Mouse (Mus musculus) heart, embryonic 14.5 days (tissue): ENCODE results near the gene Cand2. TPM values are rescaled to one million over a fixed set of nuclear protein-coding genes. Genes with fewer than 3 reads are reported as not detected.

Source experiments
- ATAC-seq: fragments of 200-750 bp; cut with Nextera tagmentation; 2 replicates; pipeline ENCODE4 v1.8.0; 2017; ENCODE audit warnings: low read depth, moderate TSS enrichment; ENCODE audit not compliant: insufficient number of reproducible peaks, insufficient read depth, low FRiP score
- H3K27ac ChIP-seq, 2 experiments: fragments of 200-500 bp in 1 of 2; fragments of 300-500 bp in 1 of 2; sonication (generic) in 1 of 2; replicated peaks in 1 of 2; 2 replicates each; pipeline ENCODE4 v1.5.1; 2012 to 2014; ENCODE audit warnings: low read depth in 2 of 2, low read length in 2 of 2, control low read depth in 1 of 2, mild to moderate bottlenecking in 1 of 2, mixed read lengths in 1 of 2; ENCODE audit not compliant: control insufficient read depth in 1 of 2, insufficient read depth in 1 of 2
- H3K27me3 ChIP-seq: fragments of 300-500 bp; sonication (generic); 2 replicates; pipeline ENCODE4 v1.6.1; 2014; ENCODE audit warnings: mild to moderate bottlenecking, low read length, control low read depth; ENCODE audit not compliant: control insufficient read depth, insufficient read depth
- H3K36me3 ChIP-seq: fragments of 300-500 bp; sonication (generic); 2 replicates; pipeline ENCODE4 v1.6.1; 2014; ENCODE audit warnings: mild to moderate bottlenecking, control low read depth, low read length, mixed read lengths; ENCODE audit not compliant: control insufficient read depth, insufficient read depth
- H3K4me1 ChIP-seq, 2 experiments: fragments of 200-500 bp in 1 of 2; fragments of 300-500 bp in 1 of 2; sonication (generic) in 1 of 2; 2 replicates each; pipeline ENCODE4 v1.6.1; 2012 to 2014; ENCODE audit warnings: low read length in 2 of 2, control low read depth in 1 of 2, mixed read lengths in 1 of 2; ENCODE audit not compliant: control insufficient read depth in 2 of 2, insufficient read depth in 2 of 2
- H3K4me2 ChIP-seq: fragments of 300-500 bp; sonication (generic); 2 replicates; pipeline ENCODE4 v1.6.1; 2014; ENCODE audit warnings: mild to moderate bottlenecking, low read length
- H3K4me3 ChIP-seq, 2 experiments: fragments of 200-500 bp in 1 of 2; fragments of 300-500 bp in 1 of 2; sonication (generic) in 1 of 2; 2 replicates each; pipeline ENCODE4 v1.5.1; 2012 to 2014; ENCODE audit warnings: low read length in 2 of 2, mild to moderate bottlenecking in 2 of 2, control low read depth in 1 of 2, low read depth in 1 of 2, moderate library complexity in 1 of 2; ENCODE audit not compliant: control insufficient read depth in 1 of 2, insufficient read depth in 1 of 2
- H3K9ac ChIP-seq: fragments of 300-500 bp; sonication (generic); 2 replicates; pipeline ENCODE4 v1.6.1; 2014; ENCODE audit warnings: mild to moderate bottlenecking, low read length
- H3K9me3 ChIP-seq: fragments of 300-500 bp; sonication (generic); 2 replicates; pipeline ENCODE4 v1.6.1; 2016; ENCODE audit warnings: low read length, control low read depth; ENCODE audit not compliant: control insufficient read depth
- WGBS: fragments of 180-500 bp; shearing (Covaris S2); extraction: QIAGEN DNeasy Blood & Tissue Kit; methylation state at CpG from one replicate; pipeline ENCODE4 v1.1.7; 2014; 5-methylcytosine and 5-hydroxymethylcytosine counted together
- microRNA-seq: library from miRNA; unstranded; fragments of <30 nt; microRNA quantifications from one replicate; pipeline ENCODE4, GENCODE M21; 2016
- polyA plus RNA-seq: library from polyadenylated mRNA; unstranded; fragments of >200 nt; fragmentation: Nextera tagmentation; extraction: Ambion mirVana; gene quantifications from 2 replicates; pipeline ENCODE4 v1.2.1, GENCODE M21; 2014

The Cand2 gene
- polyA plus RNA-seq, 1 experiment from 2014 or later: 48.3 TPM

DNA sequence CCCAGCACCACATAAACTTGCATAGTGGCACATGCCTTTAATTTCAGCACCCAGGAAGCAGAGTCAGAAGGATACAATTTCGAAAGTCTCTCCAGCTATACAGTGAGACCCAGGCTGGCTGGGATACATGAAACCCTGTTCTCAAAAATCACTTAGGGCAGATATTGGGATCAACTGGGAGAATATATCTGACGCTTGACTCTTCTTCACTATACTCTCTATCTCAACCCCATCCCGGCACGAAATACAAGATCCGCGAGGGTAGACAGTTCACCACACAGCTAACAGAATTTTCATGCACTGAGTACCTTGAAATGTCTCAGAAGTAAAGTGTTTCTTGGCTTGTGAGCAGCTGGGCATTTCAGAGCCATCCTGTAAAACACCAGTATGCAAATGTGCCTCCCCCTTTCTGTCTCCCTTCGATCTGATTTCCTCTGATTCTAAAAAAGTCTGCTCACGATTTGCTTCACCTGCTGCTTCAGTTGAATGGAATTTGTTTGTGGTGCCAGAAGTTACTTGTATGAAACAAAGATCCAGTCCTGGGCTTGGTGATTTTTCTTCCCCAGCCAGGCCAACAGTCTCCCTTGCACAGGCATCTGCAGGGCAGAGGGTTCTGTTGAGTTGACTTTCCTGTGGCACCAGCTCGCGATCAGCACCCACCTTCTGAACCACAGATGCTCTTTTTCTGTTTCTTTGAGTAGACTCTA lies 74.4 kb downstream of the Cand2 start:
- Histone ChIP-seq H3K27me3 (no peaks in the 10 kb centered on the region), H3K4me1 (peaks cover 3 to 16% of the 10 kb centered on the region in 2 experiments), H3K9ac (0 out of 2 replicates have a peak overlapping the region, but pooled peaks have one; percentile 22), H3K27ac (no peak overlapping the region), H3K36me3 (peaks cover 40% of the 10 kb centered on the region), H3K4me3 (no peak overlapping the region), H3K9me3 (no peaks in the 10 kb centered on the region), H3K4me2 (no peak overlapping the region)
- no peak for ATAC-seq
- 93% methylated on average over 10 of the region's 10 CpGs for WGBS

DNA sequence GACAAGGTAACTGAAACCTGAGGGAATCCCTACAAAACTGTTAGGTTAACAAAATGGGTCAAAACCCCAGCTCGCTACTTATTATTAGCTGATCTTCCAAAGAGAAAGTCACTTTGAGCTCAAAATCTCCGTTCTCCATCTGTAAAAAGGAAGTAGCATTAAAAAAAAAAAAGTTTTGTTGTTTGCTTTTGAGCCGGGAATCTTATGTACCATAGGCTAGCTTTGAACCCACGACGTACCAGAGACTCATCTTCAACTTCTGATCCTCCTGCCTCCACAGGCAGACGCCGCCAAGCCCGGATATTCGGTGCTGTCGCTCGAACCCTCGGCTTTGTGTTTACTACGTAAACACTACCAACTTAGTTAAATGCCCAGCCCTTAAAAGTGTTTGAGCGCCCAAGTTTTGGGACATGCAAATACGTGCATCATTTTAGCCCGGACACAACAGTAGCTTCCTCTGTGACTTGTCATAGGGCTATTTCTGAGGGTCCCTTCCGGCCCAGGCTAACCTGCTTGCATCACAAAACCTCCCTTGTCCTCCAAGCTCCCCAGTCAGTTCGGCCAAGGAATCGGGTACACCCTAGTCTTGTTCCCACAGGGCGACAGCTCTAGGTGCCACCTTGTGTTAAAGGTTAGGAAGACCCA lies 78.2 kb downstream of the Cand2 start:
- H3K36me3 ChIP-seq: peaks cover 21% of the 10 kb centered on the region
- no peaks in the 10 kb centered on the region for H3K27me3 ChIP-seq
- no peaks in the 10 kb centered on the region for H3K9me3 ChIP-seq
- peak overlapping the region; percentile 73 for H3K9ac ChIP-seq
- ATAC-seq: no peak
- 5% methylated on average over 20 of the region's 20 CpGs for WGBS
- H3K4me2 ChIP-seq: peak overlapping the region; percentile 76
- peaks cover 8 to 31% of the 10 kb centered on the region in 2 experiments for H3K4me1 ChIP-seq
- H3K27ac ChIP-seq: peak overlapping the region; percentile 80 to 88
- peak overlapping the region; percentile 50 to 70 for H3K4me3 ChIP-seq

DNA sequence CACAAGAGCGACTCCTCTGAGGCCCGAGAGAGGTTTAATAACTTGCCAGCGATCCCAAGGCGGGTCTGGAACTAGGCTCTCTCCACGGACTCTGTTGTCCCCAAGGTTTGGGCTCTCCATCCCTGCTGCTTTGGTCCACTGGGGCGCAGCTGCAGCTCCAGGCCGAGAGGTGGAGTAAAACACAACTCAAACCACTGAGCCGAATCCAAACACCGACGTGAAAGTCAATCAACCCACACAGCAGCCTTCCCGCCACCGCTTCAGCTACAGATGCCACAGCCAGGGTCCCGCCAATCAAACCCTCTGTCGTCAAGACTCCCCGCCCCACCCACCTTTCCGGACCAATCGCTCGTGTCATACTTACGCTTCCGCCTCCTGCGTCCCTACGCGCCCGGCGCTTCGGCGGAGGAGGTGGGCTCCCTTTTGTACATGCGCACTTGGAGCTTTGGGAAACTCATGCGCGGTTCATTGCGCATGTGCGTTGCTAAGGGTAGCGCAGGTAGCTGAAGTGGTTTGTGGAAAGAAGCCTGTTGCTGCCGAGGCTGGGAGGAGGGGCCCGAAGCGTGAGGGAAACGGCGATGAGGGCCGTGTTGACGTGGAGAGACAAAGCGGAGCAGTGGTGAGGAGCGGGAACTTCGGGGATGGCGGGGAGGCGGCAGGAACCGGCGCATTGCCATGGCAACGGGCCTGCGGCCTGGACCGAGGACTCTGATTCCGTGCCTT lies 78.9 kb downstream of the Cand2 start, which contains the start of the genes Mbd4 and Ift122:
Gene Mbd4, minus strand, starts transcription at position 281 of the 723 bp plus-strand sequence.
Gene Ift122, plus strand, starts transcription at position 380 of the 723 bp plus-strand sequence.
- peak; percentile 97 for ATAC-seq
- Histone ChIP-seq H3K4me2 (peak within 1 kb of the TSS; percentile 76), H3K4me3 (peak within 1 kb of the TSS; percentile 53 to 73), H3K27me3 (no peaks in the 10 kb centered on the region), H3K9me3 (no peaks in the 10 kb centered on the region), H3K36me3 (peaks cover 20% of the 10 kb centered on the region), H3K9ac (peak within 1 kb of the TSS; percentile 73), H3K4me1 (peaks cover 10 to 34% of the 10 kb centered on the region in 2 experiments), H3K27ac (peak within 1 kb of the TSS; percentile 84 to 88)
- under 1% methylated on average over 51 of the region's 51 CpGs for WGBS

DNA sequence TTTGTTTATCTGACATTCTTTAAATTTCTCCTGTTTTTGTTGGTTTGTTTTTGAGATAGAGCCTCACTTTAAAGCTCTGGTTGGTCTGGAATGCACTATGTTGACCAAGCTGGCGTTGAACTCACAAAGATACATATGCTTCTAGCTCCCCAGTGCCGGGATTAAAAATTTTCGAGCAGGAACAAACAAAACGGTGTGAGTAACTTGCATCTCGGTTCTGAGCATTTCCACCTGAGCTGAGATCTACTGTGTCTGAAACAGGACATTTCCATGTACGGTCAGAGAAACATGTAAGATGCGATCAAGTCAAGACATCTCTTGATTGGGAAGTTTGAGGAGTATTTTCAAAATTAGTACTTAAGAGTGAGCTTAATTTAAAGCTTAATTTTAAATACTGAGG lies 79.6 kb downstream of the Cand2 start:
- Histone ChIP-seq H3K4me2 (peak overlapping the region; percentile 67), H3K4me1 (peaks cover 10 to 33% of the 10 kb centered on the region in 2 experiments), H3K9me3 (no peaks in the 10 kb centered on the region), H3K27me3 (no peaks in the 10 kb centered on the region), H3K9ac (peak overlapping the region; percentile 70), H3K4me3 (peak overlapping the region; percentile 53 to 73; a peak in 3 of 4 replicates), H3K27ac (peak overlapping the region; percentile 76 to 84), H3K36me3 (peaks cover 12% of the 10 kb centered on the region)
- no peak for ATAC-seq
- WGBS: 46% methylated on average over 7 of the region's 7 CpGs

DNA sequence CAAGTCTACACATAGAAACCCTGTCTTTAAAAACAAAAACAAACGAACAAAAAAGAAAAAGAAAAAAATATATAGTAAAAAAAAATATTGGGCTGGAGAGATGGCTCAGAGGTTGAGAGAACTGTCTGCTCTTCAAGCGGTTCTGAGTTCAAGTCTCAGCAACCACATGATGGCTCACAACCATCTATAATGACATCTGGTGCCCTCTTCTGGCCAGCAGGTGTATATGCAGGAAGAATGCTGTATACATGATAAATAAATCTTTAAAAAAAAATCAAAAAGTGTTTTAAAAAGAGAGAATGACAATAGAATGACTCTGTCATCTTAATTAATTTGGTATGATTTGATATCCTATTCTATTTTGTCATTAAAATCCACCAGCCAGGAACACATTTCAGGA lies 80.1 kb downstream of the Cand2 start:
- Histone ChIP-seq H3K27ac (no peak overlapping the region), H3K4me2 (no peak overlapping the region), H3K36me3 (peaks cover 8% of the 10 kb centered on the region), H3K4me3 (no peak overlapping the region), H3K27me3 (no peaks in the 10 kb centered on the region), H3K9ac (no peak overlapping the region), H3K9me3 (no peaks in the 10 kb centered on the region), H3K4me1 (peaks cover 10 to 37% of the 10 kb centered on the region in 2 experiments)
- ATAC-seq: no peak
- 75% methylated on average over 2 of the region's 2 CpGs for WGBS

Small RNAs within 50 kb of the gene (microRNA-seq; reads per million reads assigned to microRNA genes)
- gene Mir7660: not detected

Other genes with a start within 250 kb of the Cand2 start
- gene Tsen2, start 229.9 kb upstream of the Cand2 start, polyA plus RNA-seq: 16.6 and 20.1 TPM in 2 replicates
- 0.42 TPM in 1 of 2 replicates, not detected in the other for gene Mkrn2os, start 182.0 kb upstream of the Cand2 start, polyA plus RNA-seq
- 26.8 and 29.6 TPM in 2 replicates for gene Mkrn2, start 172.6 kb upstream of the Cand2 start, polyA plus RNA-seq
- 131 and 139 TPM in 2 replicates for gene Raf1, start 97.9 kb upstream of the Cand2 start, polyA plus RNA-seq
- 0.55 and 1.3 TPM in 2 replicates for gene Tmem40, start 12.1 kb upstream of the Cand2 start, polyA plus RNA-seq
- gene Rpl32, start 34.2 kb downstream of the Cand2 start, polyA plus RNA-seq: 1,410 and 1,566 TPM in 2 replicates
- 0.42 and 0.47 TPM in 2 replicates for gene Efcab12, start 63.9 kb downstream of the Cand2 start, polyA plus RNA-seq
- 7.6 and 9.6 TPM in 2 replicates for gene Mbd4, start 78.8 kb downstream of the Cand2 start, polyA plus RNA-seq
- 22.6 and 23.6 TPM in 2 replicates for gene Ift122, start 78.9 kb downstream of the Cand2 start, polyA plus RNA-seq
- 0.07 TPM in 1 of 2 replicates, not detected in the other for gene Rho, start 157.2 kb downstream of the Cand2 start, polyA plus RNA-seq
- not detected in 2 replicates for gene H1foo, start 170.4 kb downstream of the Cand2 start, polyA plus RNA-seq
- gene Plxnd1, start 220.5 kb downstream of the Cand2 start, polyA plus RNA-seq: 58.8 and 68.9 TPM in 2 replicates